Mouse (Mus musculus) ES-Bruce4 (cell line): Measurements from ENCODE around the gene Cdh23.

Experiments
- CTCF ChIP-seq: IDR thresholded peaks from one replicate; pipeline ENCODE4 v1.8.1; 2011; ENCODE audit warnings: low read depth, low read length
- POLR2A ChIP-seq: IDR thresholded peaks from one replicate; pipeline ENCODE4 v1.8.1; 2011; ENCODE audit warnings: low read length; ENCODE audit not compliant: insufficient read depth

DNA sequence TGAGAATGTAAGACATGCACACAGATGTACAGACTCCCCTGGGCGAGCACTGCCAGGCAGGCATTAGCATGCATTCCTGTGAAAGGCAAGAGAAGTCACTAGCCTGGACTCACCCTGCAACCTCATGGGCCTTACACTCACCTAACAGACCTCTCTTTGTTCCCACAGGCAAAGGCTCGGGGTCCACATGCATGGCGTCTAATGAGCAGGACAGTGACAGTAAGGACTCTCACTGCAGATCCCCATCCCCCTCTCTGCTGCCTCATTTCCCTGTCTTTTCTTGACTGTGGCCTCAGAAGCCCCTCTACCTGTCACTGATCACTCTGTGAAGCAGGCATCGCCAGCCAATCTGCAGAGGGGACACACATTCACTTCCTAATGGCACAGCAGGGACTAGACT lies 337.5 kb downstream of the Cdh23 start:
- no peak for TF ChIP-seq CTCF
- TF ChIP-seq POLR2A, result no peak
